Mouse (Mus musculus) forebrain, embryonic 13.5 days (tissue): ENCODE data around the gene Gm20809. TPM values are rescaled to one million over a fixed set of nuclear protein-coding genes. Genes with fewer than 3 reads are reported as not detected.
"Not testable (repeated sequence)": the region's sequence is repeated elsewhere in the genome, so short reads cannot be mapped to it uniquely, and the experiment has no call there.

Experiments used
- ATAC-seq: fragments of 200-750 bp; cut with Nextera tagmentation; 2 replicates; pipeline ENCODE4 v1.8.0; 2017
- H3K27ac ChIP-seq: fragments of 300-500 bp; sonication (generic); 2 replicates; pipeline ENCODE4 v1.5.1; 2015; ENCODE audit warnings: inconsistent platforms, mild to moderate bottlenecking, moderate library complexity
- H3K27me3 ChIP-seq: fragments of 300-500 bp; sonication (generic); 2 replicates; pipeline ENCODE4 v1.6.1; 2015; ENCODE audit warnings: mild to moderate bottlenecking, inconsistent platforms
- H3K36me3 ChIP-seq: fragments of 300-500 bp; sonication (generic); 2 replicates; pipeline ENCODE4 v1.6.1; 2015; ENCODE audit warnings: mild to moderate bottlenecking, inconsistent platforms; ENCODE audit not compliant: poor library complexity, severe bottlenecking
- H3K4me1 ChIP-seq: fragments of 300-500 bp; sonication (generic); 2 replicates; pipeline ENCODE4 v1.6.1; 2015; ENCODE audit warnings: inconsistent platforms
- H3K4me2 ChIP-seq: fragments of 300-500 bp; sonication (generic); 2 replicates; pipeline ENCODE4 v1.6.1; 2015; ENCODE audit warnings: inconsistent platforms, mild to moderate bottlenecking, moderate library complexity
- H3K4me3 ChIP-seq: fragments of 300-500 bp; sonication (generic); 2 replicates; pipeline ENCODE4 v1.5.1; 2015; ENCODE audit warnings: mild to moderate bottlenecking, inconsistent platforms
- H3K9ac ChIP-seq: fragments of 300-500 bp; sonication (generic); 2 replicates; pipeline ENCODE4 v1.6.1; 2015; ENCODE audit warnings: mild to moderate bottlenecking, inconsistent platforms
- H3K9me3 ChIP-seq: fragments of 300-500 bp; sonication (generic); replicated peaks from 2 replicates; pipeline ENCODE4 v1.6.1; 2016; ENCODE audit warnings: inconsistent platforms
- WGBS: fragments of 180-500 bp; shearing (Covaris S2); methylation state at CpG from one replicate; pipeline ENCODE4 v1.1.7; 2015; 5-methylcytosine and 5-hydroxymethylcytosine counted together
- polyA plus RNA-seq: library from polyadenylated mRNA; unstranded; fragments of >200 nt; fragmentation: Nextera tagmentation; extraction: Ambion mirVana; gene quantifications from 2 replicates; pipeline ENCODE4 v1.2.1, GENCODE M21; 2015

Gm20809 gene
- polyA plus RNA-seq, result not detected in 2 replicates

DNA sequence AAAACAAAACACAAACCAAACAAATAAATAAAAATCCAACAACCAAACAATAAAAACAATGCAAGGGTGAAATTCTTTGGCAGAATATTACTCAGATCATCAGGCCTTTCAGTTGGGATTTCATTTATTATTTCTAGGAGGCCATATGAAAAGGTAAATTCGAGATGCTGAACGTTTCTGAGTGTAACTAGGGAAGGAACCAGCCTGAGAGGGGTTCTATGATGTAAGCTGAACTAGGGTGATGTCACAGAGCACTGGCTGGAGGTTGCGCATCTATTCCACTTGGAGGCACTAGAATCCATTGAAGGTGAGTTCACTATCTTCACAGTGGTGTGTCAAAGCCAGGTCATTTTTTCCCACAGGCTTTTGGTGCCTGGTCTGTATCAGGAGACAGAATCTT, at the start of gene Gm20809:
Gene Gm20809 (plus strand): TSS at position 301 of the 400 bp plus-strand sequence.
- no CpG with 5 or more reads among the region's 3 CpGs for WGBS
- not testable (repeated sequence) for H3K4me3 ChIP-seq, H3K4me2 ChIP-seq, H3K9ac ChIP-seq, H3K27ac ChIP-seq, H3K36me3 ChIP-seq, H3K9me3 ChIP-seq, ATAC-seq, H3K27me3 ChIP-seq, H3K4me1 ChIP-seq
